Mouse (Mus musculus) testis, adult 2 months (tissue): ENCODE results near the gene Kif21b.

ENCODE experiments used
- CTCF ChIP-seq: fragments of 200-500 bp; IDR thresholded peaks from 2 replicates; pipeline ENCODE4 v1.5.1; 2012; ENCODE audit warnings: low read depth, mild to moderate bottlenecking, inconsistent platforms, low read length, moderate library complexity; ENCODE audit not compliant: control insufficient read depth, insufficient read depth, insufficient replicate concordance
- POLR2A ChIP-seq: fragments of 200-500 bp; IDR thresholded peaks from 2 replicates; pipeline ENCODE4 v1.6.1; 2012; ENCODE audit warnings: low read depth, mild to moderate bottlenecking, inconsistent platforms, low read length, moderate library complexity; ENCODE audit not compliant: control insufficient read depth

DNA sequence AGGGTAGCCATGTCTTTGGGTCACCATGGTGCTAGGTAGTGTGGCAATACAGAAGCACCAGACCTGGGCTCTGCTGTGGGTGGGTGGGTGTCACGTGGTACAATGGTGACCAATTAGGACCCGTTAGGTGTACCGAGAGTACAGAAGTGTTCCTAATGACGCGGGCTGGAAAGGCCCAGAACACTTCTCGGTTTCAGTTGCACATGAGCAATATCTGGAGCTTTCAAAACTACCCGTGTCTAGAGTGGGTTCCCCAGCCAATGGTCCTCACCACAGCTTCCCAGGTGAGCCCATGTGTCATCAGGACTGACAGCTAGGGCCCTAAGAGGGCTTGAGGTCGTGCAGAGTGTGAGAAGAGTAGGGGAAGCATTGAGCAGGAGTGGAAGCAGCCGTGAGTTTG lies 14.1 kb upstream of the Kif21b start:
- TF ChIP-seq POLR2A (no peak), CTCF (no peak)
